7 mouse cellular contexts compared by ENCODE assay signal in the genomic region with DNA sequence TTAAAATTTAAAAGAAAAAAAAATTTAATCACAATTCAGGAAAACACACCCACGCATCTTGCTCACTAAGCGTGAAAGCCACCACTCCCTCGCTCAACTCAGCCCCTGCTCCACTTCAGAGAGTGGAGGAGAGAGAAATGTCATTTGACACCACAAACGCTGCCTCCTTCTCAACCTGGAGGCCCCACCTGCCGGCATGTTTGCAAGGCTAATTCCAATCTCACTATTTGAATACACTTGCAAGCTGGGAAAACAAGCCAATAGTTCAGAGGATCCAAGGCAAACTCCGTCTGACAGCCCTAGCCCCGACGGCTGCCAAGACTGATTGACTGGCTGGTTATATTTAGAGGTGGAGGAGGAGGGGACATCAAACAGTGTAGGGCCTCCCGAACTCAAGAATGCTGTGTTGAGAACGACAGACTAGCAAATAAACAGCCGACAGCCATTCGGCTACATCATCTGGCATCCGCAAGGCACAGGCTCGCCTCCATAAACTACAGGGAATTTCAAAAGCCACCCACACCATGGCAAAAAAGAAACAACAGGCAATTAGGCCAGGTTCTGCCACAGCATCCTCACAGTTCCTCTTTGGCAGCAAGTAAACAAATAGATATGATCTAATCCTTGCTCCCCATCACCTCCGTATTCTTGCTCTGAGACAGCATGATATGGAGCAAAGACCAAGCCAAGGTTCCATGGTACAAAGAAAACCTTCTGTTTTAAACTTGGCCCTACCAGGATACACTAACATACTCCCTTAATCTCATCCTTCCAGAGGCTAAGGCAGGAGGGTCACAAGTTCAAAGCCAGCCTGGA.
DNase-seq lines count a peak whose midpoint lies in the region; ATAC-seq and TF ChIP-seq lines count a peak whose summit lies in the region.

No protein-coding gene starts in this region.

- no peak for DNase-seq in G1E (ENCODE audit: low spot score)
- peak; percentile 56 to 67 for DNase-seq in cerebellum, adult 2 months
- DNase-seq in frontal cortex, adult 2 months (ENCODE audit: extremely low spot score in 1 of 2, low spot score in 1 of 2), result peak; percentile 50 to 80
- peak; percentile 56 to 58 for DNase-seq in layer of hippocampus, postnatal 36 days
- peak; percentile 66 to 79 for DNase-seq in lung, postnatal 4 days
- peak; percentile 37 to 74 for DNase-seq in thymus, adult 18-20 months

- peaks cover 70% of the 10 kb centered on the region for H3K36me3 ChIP-seq in G1E (replicated peaks)
- H3K36me3 ChIP-seq in hindbrain, embryonic 13.5 days, result no peaks in the 10 kb centered on the region

- no peaks in the 10 kb centered on the region for H3K27me3 ChIP-seq in G1E (ENCODE audit: insufficient read depth, low read length)
- H3K27me3 ChIP-seq in cerebellum, adult 2 months (ENCODE audit: control insufficient read depth, insufficient read depth, low read length), result no peaks in the 10 kb centered on the region
- no peaks in the 10 kb centered on the region for H3K27me3 ChIP-seq in hindbrain, embryonic 13.5 days

- peak overlapping the region; percentile 16 for H3K27ac ChIP-seq in cerebellum, adult 2 months (ENCODE audit: insufficient read depth, low read length)
- H3K27ac ChIP-seq in hindbrain, embryonic 13.5 days, result peak overlapping the region; percentile 67

- H3K4me2 ChIP-seq in hindbrain, embryonic 13.5 days, result no peak overlapping the region

- ATAC-seq in G1E (ENCODE audit: extremely low read depth, insufficient number of reproducible peaks, low FRiP score, poor library complexity, severe bottlenecking), result peak; percentile 54
- no peak for ATAC-seq in hindbrain, embryonic 13.5 days (ENCODE audit: low FRiP score)

- peaks cover 74% of the 10 kb centered on the region for H3K4me1 ChIP-seq in G1E (ENCODE audit: insufficient read depth, low read depth, low read length)
- H3K4me1 ChIP-seq in cerebellum, adult 2 months (ENCODE audit: control insufficient read depth, insufficient read depth, low read length), result peaks cover 28% of the 10 kb centered on the region
- peaks cover 78% of the 10 kb centered on the region for H3K4me1 ChIP-seq in hindbrain, embryonic 13.5 days (replicated peaks)

- no peak for TF ChIP-seq POLR2A in cerebellum, adult 2 months (IDR thresholded peaks at IDR 0.05; ENCODE audit: borderline replicate concordance, insufficient read depth, low read length)

- WGBS in cerebellum, adult 2 months, result 13% methylated on average over 15 of the region's 15 CpGs
- 20% methylated on average over 15 of the region's 15 CpGs for WGBS in hindbrain, embryonic 13.5 days

- TF ChIP-seq CTCF in G1E (IDR thresholded peaks at IDR 0.05; ENCODE audit: low read depth, low read length), result no peak
- no peak for TF ChIP-seq CTCF in cerebellum, adult 2 months (IDR thresholded peaks at IDR 0.05; ENCODE audit: borderline replicate concordance, insufficient read depth, low read depth, low read length)

- H3K9ac ChIP-seq in hindbrain, embryonic 13.5 days, result no peak overlapping the region

- H3K4me3 ChIP-seq in G1E (ENCODE audit: low read depth, low read length), result no peak overlapping the region; the same call in 1 of the 2 replicates
- no peak overlapping the region for H3K4me3 ChIP-seq in cerebellum, adult 2 months (replicated peaks; ENCODE audit: insufficient read depth, low read depth, low read length)
- H3K4me3 ChIP-seq in hindbrain, embryonic 13.5 days, result no peak overlapping the region

- no peaks in the 10 kb centered on the region for H3K9me3 ChIP-seq in G1E (replicated peaks)
- H3K9me3 ChIP-seq in hindbrain, embryonic 13.5 days, result no peaks in the 10 kb centered on the region
